Mouse (Mus musculus) frontal cortex, postnatal 25 days (tissue): Measurements from ENCODE around the gene Fam69b.

Experiments used
- DNase-seq, 2 experiments: peaks; one replicate each; pipeline ENCODE4 v3.0.0; 2022; ENCODE audit warnings: low spot score in 2 of 2

The Fam69b gene

DNA sequence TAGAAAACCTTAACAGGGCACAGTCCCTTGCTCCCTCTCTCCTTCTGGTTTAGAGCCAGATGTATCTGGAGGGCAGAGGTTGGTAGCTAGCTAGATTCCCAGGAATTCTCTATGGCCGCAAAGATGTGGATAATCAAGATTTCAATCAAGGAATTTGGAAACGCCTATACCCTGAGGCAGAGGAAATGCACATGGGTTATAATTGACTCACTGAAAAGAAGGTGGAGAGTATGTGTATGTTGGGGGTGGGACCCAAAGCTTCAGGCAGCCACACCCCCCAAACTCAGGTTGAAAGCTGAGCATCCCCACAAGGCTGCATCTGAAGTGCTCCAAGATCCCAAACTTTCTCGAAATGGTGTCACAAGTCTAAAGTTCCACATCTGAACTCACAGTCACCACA lies 29.8 kb upstream of the Fam69b start:
- no peak for DNase-seq

DNA sequence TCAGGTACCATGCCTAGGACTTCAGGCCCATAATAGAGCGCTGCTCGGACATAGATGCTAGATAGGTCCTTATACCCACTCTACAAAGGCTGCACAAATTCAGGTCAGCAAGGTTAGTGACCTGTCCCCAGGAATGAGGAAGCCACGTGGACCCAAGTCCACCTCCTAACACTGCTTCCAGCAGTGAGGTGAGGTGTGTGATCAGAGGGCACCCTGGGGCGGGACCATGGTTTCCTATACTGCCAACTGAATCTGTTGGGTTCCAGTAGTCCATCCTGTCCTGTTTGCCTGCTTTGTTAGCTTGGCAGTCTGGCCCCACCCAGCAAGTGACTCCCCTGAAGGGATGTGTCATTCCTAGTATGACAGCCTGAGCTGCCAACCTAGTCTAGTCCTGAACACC lies 28.3 kb upstream of the Fam69b start:
- no peak for DNase-seq

DNA sequence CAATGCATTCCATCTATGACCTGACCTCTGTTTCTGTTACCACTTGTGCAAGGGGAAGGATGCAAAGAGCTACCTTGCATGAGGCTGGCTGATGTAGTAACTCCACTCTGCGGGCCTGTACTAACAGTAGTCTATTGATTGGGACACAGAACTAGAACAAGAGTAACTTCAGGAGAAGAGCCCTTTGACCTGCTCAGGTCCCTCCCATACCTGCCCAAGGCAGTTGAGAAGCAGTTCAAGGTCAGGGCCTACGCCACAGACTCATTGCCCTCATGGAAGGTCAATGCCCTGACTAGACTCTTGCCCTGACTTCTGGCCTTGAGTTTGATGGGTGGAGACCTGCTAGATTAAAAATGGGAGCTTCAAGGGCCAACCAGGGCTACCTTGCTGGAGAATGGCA lies 27.6 kb upstream of the Fam69b start:
- DNase-seq = no peak

DNA sequence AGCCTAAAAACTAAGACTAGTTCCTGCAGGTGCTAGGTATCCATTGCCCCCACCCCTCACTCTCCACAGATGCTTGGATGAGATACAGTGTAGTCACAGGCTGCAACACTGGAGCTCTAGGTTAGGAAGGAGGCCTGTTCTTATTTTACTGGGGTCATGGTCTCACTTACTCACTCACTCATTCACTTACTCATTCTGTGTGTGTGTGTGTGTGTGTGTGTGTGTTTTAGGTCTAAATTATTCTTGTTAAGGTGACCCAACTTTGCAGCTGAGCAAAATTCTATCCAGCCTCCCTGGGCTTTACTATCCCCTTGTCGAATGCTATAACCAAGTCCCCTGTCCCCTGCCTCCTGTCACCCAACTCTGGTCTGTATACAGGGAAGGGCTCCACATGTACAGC lies 26.7 kb upstream of the Fam69b start:
- DNase-seq = no peak

DNA sequence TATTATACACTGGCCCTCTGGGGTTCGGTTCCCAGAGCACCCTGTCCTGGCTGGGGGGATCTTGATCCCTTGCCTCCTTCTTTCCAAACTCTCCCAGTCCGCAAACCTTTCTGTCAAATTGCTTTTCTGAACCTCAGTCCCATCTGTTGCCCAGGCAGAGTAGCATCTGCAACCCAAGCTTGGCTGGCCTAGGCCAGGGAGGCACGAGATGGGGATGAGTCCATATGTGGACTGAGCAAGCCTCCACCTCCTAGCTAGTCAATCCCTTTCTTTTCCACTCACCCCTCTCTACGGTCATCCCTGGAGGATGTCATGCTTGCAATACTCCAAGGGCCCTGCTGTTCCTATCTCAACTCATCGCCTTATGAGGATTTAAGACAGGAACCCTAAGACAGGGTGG lies 25.6 kb upstream of the Fam69b start:
- no peak for DNase-seq

DNA sequence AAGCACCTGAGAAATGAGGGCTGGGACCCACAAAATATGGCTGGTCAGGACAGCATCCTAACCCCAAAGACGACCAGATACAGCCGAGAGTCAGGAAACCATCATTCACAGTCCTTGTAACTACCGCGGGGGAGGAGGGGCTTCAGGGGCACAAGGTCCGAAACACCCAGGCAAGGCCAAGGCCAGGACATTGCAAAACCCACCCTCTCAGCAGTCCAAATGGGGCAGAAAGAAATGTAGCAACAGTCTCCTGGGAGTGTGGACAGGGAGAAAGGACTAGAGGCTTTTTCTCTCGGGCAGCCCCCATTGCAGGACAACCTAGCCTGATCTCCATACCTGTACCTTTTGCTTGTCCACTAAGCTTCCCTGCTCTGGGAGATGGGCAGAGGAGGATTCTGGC lies 25.1 kb upstream of the Fam69b start:
- DNase-seq = no peak

DNA sequence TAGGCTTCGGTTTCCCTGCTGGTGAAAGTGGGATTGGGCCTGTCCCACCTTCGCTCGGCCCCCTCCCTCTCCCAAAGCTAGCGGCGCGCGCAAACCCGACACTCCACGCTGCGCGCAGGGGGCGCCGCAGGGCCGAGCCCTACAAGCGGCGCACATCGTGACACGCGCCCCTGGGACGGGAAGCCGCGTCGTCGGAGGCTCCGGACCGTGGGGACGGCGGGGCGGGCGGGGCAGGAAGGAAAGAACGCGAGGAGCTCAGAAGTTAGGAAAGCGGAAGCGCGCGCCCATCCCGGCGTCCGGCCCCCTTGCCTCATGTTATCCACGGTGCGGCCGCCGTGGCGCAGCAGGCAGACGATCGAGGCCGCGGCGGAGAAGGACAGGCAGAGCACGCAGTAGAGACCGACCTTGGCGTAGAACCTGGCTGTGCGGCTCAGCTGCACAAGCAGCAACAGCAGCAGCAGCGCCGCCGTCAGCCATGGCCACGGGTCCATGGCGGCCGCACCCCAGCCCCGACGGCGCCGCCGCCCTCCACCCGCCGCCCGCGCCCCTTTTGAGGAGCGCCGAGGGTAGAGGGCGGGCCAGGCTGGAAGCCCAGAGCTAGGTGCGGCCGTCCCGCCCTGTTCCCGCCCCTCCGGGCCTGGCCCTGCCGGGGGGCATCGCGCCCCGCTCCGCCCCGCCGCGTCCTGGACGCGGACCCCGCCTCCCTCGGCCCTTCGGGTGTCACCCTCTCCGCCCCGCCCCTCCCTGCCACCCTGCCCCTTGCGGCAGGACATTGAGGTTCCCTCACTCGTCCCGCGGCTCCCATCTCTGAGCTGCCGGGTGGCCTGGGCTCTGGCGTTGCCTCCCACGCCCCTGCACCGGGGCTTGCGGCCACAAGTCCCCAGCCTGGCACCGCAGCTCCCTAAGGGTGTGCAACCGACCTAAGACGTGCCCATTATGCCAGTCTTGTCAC lies 24.3 kb upstream of the Fam69b start, which contains the start of gene Agpat2:
Gene Agpat2 (minus strand): TSS at position 698 of the 952 bp plus-strand sequence.
- no peak for DNase-seq

DNA sequence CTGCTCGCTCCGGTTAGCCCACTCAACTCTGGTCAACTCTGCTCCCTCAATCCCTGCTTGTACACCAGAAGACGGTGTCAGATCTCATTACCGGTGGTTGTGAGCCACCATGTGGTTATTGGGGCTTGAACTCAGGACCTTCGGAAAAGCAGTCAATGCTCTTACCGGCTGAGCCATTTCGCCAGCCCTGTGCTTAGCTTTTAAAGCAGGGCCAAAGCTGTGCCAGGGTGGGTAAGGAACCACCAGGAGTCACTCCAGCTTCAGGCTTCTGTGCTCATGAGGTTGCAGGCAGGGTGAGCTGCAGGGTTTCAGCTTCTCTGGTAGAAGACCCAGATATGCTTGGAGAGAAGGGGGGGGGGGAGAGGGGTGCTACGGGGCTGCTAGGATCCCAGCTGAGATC lies 22.9 kb upstream of the Fam69b start:
- no peak for DNase-seq

DNA sequence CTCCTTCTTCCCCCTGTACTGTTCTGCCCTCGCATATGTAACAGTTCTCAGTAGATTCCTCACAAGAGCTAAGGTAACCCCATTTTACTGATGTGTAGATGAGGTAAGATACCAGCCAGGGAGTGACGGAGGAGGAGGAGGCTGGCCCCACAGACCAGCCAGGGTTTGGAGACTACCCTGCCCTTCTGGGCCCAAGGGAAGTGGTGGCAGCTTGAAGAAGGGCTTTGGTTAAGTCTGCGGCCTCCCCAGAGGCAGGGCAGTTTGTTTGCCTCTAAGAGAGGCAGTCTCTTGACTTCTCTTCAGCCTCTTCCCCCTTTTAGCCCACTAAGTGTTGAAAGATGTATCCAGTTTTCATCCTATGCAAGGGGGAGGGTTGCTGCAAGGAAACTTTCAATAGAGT lies 21.7 kb upstream of the Fam69b start:
- DNase-seq = no peak

DNA sequence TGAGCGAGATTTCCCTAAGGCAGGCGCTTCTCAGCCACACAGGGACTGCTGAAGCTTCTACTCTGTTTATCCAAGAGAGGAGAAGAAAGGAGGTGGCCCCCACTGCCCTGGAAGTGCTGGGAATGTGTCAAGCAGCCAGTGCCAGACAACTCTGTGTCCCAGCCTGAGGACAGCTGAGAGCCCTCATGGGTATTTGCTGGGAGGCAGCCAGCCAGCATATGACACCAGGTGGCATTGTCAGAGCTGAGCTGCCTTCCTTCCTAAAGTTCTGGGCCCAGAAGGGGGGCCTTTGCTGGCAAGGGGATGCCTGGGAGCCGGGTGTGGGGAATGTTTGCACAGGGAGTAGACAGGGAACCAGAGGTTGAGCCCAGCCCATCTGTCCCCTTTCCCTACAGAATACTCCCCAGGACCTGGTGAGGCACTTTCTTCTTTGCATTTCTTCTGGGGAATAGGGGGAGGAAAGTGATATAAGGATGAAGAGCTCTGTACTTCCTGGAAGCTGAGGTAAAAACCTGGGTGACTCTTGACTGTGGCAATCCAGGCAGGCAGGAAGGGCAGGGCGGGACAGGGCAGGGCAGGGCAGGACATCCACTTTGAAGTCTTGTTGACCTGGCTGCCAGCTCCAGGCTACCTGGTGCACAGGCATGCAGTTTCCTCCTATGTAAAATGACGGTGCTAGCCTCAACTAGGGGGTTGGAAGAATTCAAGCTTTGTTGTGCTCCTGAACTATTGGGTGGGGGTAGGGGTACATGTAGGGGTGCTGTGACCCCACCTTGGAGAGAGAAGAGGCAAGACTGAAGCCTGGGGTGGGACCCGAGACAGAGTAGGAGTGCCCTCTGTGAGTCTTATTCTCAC lies 21.0 kb upstream of the Fam69b start:
- DNase-seq = no peak

DNA sequence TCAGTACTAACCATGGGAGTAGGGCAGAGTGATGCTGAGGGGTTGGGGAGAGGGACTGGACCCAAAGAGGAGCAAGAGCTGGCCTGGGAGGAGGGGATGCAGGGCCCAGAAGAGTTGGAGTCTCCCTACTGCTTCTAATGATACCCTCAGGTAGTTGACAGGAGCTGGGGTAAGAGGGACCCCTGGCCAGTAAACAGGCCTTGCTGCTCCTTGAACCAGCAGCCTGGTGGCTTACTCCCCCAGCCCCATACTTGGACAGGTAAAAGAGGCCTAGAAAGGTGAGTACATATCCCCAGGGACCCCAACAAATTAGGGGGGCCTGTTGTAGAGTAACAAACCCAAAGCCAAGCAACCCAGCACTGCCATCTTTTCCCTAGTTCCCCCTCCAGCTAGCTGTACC lies 19.5 kb upstream of the Fam69b start:
- DNase-seq = no peak

DNA sequence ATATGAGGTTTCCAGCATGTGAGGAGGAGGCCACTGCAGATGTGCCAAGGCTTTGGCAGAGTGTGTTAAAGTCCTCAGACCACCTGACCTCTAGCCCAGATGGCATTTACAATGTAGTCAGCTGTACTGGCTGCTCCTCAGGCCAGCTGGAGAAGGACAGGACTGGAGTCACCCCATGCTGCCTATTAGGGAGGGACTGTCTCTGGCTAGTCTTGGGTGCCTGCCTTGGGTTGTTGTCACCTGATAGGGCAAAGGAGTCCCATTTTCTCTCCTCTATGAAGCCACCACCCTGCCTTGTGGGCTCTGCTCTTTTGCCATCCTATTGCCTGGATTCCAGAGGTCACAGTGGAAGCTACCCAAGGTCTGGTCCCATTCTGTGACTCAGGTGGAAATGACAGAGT lies 19.0 kb upstream of the Fam69b start:
- DNase-seq = no peak

DNA sequence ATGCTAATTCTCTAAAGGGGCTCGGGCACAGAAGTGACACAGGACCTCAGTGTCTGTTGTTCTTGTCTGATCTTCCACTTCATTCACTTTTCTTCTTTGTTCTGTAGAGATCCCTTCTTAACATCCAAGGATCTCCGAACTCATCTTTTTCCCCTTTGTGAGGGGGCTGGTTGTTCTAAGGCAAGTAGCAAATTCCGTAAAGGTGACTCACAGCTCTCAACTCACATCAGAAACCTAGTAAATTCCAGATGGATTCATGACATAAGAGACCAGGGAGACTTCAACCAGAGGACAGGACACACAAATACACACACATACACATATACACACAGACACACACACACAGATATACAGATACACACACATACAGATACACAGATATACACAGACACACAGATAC lies 17.7 kb upstream of the Fam69b start:
- no peak for DNase-seq

DNA sequence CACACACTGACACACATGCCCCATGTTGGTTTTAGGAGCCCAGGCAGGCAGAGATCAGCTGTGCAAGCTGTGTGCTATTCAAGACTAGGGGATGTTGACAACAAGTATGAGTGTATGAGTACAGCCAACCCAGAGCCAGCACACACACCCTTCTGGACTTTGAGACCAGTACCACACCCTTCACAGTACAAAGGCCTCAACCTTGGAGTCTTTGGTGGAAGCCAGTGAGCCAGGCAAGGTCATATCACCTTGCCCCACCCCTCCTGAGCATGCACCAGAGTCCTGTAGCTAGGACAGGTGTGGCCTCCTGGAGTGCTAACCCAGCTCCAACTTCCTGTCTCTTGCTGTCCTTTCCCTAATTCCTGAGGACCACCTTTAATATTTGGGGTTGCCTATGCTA lies 17.2 kb upstream of the Fam69b start:
- DNase-seq = no peak

DNA sequence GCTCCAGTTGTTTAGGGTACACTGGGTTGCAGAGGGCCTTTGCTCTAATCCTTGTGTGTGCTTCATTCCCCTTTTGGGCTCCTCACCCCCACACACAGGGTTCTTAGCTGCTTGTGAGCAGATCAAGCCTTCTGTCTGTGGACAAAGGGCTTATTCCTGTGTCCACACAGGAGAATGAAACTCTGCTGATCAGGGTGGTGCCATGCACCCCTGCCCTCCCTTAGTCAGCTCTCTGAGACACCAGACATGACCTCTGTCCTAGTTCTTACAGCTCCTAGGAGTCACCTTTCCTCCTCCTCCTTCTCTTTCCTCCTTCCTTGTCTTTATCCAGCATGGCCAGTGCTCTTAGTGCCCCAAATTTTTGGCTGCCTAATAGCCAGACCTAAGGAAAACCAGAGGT lies 16.4 kb upstream of the Fam69b start:
- DNase-seq = no peak

DNA sequence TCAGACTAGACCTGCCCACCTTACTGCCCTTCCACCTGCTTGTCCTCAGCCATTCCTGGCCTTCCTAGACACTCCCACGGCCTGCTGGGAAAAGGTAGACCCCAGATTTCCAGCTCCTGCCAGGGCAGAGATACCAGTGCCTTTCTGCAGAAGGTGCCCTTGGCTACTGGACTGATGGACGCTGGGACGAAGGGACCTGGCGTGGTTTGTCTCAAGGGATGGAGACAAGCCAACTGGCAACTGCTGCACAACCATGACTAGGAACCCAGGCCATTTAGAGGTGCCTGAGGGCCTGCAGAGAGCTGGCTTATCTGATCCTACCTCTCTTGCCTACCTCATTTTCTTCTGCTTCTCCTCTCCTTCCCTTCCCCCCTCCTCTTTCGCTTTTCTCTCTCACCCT lies 13.4 kb upstream of the Fam69b start:
- no peak for DNase-seq

DNA sequence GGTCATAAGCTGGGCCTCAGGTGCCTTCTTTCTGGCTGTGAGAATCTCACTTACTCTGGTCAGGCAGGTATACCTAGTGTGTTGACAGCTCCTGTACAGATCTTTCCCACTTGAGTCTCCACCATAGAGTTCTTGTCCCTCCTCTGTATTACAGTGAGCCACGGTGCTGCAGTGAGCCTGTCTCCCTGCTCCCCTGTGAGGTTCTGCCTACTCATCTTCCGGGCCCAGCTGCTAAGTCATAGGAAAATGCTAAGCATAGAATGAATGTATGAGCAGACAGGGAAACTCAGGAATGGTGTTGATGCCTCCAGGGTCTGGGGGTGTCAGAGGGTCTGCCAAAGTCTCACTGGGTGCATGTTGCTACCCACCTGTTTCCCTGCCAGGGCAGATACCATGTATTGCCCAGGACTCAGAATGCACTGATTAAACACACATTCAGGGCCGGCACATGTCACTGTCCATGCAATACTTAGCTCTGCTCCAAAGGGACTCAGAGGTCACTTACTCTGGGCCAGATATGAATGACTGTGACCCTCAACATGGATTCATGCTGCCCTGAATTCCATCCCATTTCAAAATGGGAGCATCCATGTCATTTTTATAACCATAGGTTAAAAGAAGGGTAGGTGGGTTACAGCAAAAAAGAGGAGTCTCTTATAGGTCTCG lies 12.7 kb upstream of the Fam69b start:
- no peak for DNase-seq

DNA sequence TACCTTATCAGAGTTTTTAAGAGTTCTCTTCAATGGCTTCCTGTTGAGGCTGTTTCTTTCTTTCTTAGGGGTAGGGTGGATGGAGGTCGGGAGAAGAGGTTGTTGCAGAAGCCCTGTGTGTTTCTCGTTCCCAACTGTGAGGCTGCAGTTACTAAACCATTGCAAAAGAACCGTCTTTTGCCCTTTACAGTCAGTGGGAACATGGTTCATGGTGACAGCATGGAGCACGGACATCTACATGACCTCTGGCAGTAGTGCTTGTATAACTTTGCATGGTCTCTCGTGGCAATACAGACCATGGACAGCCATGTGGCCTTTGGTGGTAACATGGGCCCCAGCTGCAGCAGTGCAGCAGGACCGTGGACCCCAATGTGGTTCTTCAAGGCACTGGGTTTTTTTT lies 10.9 kb upstream of the Fam69b start:
- no peak for DNase-seq

DNA sequence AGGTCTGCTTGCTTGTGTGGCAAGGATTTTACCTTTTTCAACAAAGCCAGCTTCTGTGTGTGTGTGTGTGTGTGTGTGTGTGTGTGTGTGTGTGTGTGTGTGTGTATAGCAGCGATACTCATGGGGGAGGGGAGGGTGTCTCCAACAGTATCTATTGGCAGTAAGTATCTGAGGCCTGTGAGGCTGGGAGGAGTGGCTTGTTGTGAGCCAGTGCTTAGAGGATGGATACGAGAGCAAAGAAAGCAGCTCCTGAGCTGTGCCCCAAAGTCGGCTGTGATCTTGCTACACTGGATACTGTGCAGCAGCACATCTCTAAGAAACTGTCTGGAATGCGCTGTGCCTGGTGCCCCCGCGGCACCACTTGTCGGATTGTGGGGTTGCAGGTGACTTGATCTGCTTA lies 10.3 kb upstream of the Fam69b start:
- no peak for DNase-seq

DNA sequence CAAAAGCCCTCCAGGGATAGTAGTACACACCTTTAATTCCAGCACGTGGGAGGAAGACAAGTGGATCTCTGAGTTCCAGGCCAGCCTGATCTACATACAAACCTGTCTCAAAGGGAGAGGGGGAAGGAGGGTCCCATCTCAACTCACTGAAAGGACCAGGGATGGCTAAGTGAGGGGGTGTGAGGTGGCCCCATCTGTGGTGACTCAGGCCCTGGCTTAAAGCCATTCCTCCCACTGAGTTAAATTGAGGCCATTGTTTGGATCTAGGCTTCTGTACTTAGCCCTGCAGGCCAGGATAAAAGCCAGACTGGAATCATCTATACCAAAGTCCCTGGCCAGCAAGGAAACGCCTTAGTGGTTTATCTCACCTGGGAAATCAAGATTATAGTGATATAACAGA lies 7.0 kb upstream of the Fam69b start:
- no peak for DNase-seq

DNA sequence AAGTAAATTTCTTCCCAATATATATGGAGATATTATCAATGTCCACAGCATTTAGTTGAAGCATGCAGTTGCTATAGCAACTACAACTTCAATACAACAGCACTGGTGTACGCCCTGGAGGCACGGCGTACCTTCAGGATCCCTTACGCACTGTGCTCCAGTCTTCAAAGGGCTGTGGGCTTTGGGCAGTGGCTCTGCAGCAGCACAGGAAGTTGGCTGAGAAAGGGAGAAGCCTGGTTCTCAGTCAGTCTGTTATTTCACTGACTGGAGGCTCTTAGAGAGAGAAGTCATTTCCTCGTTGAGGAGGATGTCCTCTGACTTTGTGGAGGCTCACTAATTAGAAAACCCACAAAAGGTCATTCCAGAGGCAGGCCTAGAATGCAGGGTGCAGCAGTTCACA lies 5.3 kb upstream of the Fam69b start:
- DNase-seq = no peak

DNA sequence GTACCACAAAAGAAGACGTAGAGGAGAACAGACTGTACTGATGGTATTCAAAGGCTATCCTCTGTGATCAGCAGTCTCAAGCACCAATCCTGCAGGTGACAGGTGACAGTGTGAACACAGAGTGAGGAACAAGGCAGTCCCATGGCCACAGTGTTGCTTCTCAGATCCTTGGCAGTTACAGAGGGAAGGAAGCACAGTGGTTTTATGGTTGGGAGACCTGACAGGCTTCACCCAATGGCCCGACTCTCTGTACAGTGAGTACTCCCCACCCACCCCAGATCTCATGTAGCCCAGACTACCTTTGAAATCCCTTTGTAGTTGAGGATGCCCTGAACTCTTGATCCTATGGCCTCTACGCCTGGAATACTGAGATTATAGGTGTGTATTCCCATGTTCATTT lies 2.8 kb upstream of the Fam69b start:
- DNase-seq = no peak
